Mouse (Mus musculus): ENCODE data around the gene Cul4b. TPM values are rescaled to one million over a fixed set of nuclear protein-coding genes. Genes with fewer than 3 reads are reported as not detected.
"Not testable (repeated sequence)": the region's sequence is repeated elsewhere in the genome, so short reads cannot be mapped to it uniquely, and the experiment has no call there.

Gene Cul4b
- polyA plus RNA-seq, 1 experiment from 2014 or later, result 81.9 TPM

GRCm38 (mm10) chrX:38485464-38485863 is 90.5 kb downstream of the Cul4b start:
- H3K9ac ChIP-seq (replicated peaks; ENCODE audit: low read length); H3K4me2 ChIP-seq (ENCODE audit: low read depth, low read length); H3K4me3 ChIP-seq (ENCODE audit: low read depth, low read length); ATAC-seq (replicated peaks; ENCODE audit: insufficient number of reproducible peaks, low FRiP score, low TSS enrichment, low read depth); H3K36me3 ChIP-seq (replicated peaks; ENCODE audit: control insufficient read depth, insufficient read depth, low read depth, low read length); H3K27me3 ChIP-seq (ENCODE audit: control insufficient read depth, insufficient read depth, low read length); H3K27ac ChIP-seq (replicated peaks; ENCODE audit: low read depth, low read length); H3K4me1 ChIP-seq (ENCODE audit: control insufficient read depth, insufficient read depth, low read length); H3K9me3 ChIP-seq (replicated peaks; ENCODE audit: control insufficient read depth, low read length): not testable (repeated sequence)
- 16% methylated on average over 20 of the region's 20 CpGs for WGBS
- DNase-seq (ENCODE audit: low spot score), result peak; percentile 2

Other genes starting within 250 kb of the Cul4b start
- 107 and 115 TPM in 2 replicates for gene Lamp2, start 119.7 kb downstream of the Cul4b start, polyA plus RNA-seq (2014; fragmentation: Nextera tagmentation; extraction: Ambion mirVana)
- gene Mcts1, start 24.4 kb upstream of the Cul4b start, polyA plus RNA-seq (2014; fragmentation: Nextera tagmentation; extraction: Ambion mirVana), result 94.1 and 105 TPM in 2 replicates
- gene C1galt1c1, start 58.9 kb upstream of the Cul4b start, polyA plus RNA-seq (2014; fragmentation: Nextera tagmentation; extraction: Ambion mirVana), result 23.2 and 26.1 TPM in 2 replicates
- not detected in 2 replicates for gene 6030498E09Rik, start 196.5 kb upstream of the Cul4b start, polyA plus RNA-seq (2014; fragmentation: Nextera tagmentation; extraction: Ambion mirVana)